Mouse (Mus musculus): Measurements from ENCODE around the gene Cnp.
"Not testable (repeated sequence)": the region's sequence is repeated elsewhere in the genome, so short reads cannot be mapped to it uniquely, and the experiment has no call there.

Gene Cnp

DNA sequence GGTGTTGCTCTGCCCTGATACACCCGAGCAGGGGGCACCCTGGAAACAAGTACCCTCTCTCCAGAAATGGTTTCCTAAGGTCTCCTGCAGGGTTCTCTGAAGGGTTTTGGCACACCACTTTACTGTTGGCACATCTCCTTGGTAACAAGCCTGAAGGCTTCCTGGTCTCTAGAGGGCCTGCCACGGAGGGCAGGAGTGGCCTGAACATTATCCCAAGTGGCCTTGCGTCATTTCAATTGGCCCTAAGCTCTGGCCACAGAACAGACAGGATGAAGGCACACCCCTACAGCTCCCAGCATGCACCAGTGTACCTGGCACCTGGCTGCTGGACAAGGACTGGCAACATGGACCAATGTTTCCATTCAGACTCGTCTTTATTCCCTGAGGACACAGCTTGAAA lies 21.9 kb upstream of the Cnp start:
- no peak for DNase-seq (ENCODE audit: extremely low spot score, low spot score)

DNA sequence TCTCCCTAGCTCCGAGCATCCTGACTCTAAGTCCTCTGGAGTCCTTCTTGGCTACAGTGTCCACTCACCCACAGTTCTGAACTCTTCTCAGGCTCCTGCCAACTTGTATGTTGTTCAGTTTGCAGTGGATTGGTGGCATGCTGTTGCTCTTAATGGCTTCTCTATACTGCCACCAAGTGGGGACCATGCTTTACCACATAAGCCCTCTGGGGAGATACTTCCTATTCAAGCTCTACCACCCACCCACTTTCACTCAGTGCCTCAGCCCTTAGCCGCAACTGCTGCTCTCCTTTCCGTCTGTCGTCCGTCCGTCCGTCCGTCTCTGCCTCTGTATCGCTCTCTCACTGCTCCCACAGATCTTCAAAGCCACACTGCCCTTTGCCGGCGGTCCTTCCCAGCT lies 19.1 kb upstream of the Cnp start:
- peak; percentile 38 for DNase-seq (ENCODE audit: extremely low spot score, low spot score)

DNA sequence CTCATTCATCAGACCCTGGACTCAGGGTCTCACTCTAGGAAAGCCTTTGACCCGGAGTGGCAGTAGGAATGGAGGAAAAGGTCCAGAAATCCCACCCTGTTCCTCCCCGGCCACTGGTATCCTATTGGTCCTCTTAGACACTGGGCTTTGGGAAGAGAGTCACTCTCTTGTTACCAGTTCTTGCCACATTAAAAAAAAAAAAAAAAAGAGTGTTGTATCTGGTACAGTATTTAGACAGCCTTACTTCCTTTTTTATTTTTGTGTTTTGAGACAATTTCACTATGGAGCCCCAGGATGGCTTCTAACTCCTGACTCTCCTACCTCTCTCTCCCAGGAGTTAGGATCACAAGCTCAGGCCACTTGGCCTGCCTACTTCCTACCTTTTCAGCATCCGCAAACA lies 17.1 kb upstream of the Cnp start:
- no peak for DNase-seq (ENCODE audit: extremely low spot score, low spot score)

DNA sequence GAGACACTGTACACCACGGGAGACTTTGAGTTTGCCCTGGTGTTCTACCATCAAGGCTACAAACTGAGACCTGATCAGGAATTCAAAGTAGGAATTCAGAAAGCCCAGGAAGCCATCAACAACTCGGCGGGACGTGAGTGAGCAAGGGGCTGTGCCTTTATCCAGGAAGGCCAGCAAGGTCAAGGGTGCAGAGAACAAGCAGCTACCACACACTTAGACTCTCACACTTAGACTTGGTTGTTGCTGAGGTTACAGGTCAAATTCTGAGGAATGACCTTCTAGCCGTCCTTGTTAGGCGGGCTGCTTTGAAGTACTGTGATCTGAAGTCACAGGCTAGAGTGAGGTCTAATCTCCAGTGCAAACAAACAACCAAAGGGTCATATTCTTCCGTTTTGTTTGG lies 15.2 kb upstream of the Cnp start:
- no peak for DNase-seq (ENCODE audit: extremely low spot score, low spot score)

DNA sequence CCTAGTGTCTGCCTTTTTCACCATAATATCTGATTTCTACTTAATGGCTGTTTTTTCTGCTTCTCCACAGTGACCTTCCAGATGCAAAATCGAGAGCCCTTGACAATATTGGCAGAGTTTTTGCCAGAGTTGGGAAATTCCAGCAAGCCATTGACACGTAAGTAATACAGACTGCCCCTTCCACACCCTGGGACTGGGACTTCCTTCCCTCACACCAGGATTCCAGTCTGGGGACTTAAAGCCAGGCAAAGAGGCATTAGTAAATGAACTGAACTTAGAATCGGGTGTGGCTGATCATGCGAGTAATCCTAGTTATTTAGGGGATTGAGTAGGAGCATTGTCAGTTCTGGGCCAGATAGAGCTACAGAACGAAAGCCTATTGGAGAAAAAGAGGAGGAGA lies 13.0 kb upstream of the Cnp start:
- DNase-seq (ENCODE audit: extremely low spot score, low spot score), result no peak

DNA sequence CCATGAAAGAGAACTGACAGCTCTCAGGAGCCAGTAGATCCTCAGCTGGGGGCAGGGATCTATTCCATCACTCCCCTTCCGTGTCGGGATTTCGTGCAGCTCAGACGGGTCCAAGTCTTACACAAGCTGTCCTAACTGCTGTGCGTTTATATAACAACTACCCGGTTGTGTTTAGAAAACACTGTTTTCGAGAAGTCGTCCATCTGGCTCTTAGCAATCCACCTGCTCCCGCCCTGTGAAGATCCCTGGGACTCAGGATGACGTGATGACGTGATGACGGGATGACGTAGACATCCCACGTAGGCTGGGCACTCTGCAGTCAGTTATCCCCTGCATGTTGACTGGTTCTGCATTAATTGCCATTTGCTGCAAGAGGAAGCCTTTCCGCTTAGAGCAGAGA lies 10.4 kb upstream of the Cnp start:
- DNase-seq (ENCODE audit: extremely low spot score, low spot score), result no peak

DNA sequence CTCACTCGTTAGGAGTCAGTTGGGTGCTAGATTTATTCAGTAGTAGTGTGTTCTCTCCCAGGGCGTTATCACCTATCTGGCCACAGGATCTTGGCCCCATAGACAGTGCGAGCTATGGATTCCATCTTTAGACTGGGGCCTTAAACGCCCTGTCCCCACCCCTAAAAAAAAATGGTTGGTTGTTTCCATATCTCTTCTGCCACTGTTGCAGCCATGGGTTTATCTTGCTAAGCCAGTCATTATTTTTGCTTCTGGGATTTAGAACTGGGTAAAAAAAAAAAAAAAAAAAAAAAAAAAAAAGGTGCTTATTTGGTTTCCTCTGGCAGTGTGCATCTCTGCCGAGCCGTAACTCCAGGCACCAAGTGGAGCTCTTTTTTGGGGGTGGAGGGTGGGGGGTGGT lies 10.0 kb upstream of the Cnp start:
- no peak for DNase-seq (ENCODE audit: extremely low spot score, low spot score)

DNA sequence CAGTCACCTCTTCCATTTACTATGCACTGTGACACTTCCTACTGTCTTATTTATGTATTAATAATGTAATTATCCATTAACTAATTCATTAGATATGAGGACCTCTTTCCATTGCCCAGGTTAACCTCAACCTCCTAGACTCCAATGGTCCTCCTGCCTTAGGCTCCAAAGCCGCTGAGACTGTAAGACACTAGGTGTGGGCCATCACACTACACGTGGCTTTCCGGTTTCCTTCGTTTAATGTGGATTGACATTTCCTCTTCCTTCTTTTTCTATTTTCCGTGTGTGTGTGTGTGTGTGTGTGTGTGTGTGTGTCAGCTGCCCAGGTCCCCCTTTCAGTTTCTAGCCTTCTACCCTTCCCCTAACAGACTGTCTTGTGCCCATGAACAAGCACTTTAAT lies 7.5 kb upstream of the Cnp start:
- no peak for DNase-seq (ENCODE audit: extremely low spot score, low spot score)

DNA sequence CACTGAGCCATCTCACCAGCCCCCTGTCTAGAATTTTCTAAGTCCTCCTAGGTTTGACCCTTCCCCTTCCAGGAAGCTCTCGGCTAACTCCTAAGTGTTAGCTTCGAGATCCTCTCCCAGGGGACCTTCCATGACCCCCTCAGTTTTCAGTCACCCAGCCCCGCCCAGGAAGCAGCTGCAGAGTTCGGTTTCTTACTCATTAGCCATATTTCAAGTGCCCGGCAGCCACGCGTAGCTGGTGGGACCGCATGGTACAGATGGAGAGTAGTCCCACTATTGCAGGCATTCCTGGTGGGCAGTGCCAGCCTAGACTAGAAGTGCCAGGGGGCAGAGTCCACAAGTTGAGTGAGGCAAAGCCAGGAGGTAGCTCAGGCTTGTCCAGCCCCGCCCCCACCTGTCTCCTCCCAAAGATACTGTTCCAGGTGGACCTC lies 6.9 kb upstream of the Cnp start:
- no peak for DNase-seq (ENCODE audit: extremely low spot score, low spot score)

DNA sequence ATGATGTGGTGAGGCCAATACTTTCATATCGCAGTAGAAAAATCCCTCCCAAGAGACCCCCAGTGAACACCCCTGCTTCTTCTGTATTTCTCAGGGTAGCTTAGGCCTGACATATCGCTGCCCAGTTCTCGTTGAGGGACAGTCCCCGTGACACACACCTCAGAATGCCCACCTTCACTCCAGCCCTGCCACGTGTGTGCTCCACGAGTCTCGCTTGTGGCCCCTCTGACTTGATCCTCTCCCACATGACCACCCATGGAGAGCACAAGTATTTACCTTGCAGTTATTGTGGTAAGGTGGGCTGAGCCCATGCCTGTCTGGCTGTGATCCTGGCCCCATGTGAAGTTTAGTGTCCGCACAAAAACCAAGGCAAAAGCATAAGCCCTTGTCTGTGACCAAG lies 6.0 kb upstream of the Cnp start:
- DNase-seq (ENCODE audit: extremely low spot score, low spot score), result no peak

DNA sequence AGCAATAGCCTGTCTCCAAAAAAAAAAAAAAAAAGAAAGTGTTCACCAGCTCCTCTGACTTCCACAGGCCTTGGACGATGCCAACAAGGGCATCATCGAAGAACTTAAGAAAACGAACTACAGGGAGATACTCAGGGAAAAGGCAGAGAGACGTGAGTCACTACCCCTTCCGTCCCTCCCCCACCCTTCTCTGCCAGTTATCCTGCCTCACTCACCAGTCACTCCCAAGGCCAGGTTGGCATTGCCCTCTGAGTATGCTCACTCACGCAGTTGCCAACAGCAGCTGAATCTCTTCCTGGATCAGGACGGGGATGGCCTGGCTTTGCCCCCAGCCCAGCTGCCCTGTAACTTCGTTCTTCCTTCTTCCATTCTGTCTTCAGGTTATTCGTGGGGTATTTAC lies 4.9 kb upstream of the Cnp start:
- DNase-seq (ENCODE audit: extremely low spot score, low spot score), result no peak

DNA sequence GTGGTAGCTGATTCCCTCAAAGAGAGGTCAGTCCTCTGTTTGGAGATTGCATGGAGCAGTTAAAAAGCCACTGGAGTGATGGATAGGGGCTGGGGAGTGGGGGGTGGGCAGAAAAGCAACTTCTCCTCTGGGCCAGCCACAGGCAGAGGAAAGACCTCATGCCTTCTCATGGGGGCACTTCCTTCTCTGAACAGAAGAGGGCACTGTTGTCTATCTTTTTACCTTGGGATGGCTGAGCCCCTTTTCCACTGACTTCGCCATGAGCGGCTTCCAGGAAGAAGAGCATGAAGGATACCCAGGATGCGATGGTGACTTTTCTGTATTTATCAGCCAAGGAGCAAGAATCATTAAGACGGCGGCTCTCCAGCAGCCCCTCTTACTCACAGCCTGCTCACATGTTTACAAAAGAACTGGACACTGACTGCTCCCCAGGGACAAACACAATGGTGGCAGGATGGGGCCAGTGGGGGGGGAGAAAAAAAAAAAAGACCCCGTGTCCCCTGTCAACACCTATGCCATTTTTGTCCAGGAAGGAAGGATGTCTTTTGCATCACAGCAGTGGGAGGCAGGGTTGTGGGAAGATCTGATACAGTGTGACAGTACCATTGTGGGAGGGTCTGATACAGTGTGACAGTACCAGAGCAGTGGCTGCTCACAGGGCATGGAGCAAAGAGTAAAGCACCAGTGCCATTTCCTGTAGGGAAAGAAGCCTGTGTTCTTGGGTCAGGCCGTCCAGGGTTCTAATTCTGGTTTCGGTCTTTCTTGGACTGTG lies 4.1 kb upstream of the Cnp start:
- DNase-seq (ENCODE audit: extremely low spot score, low spot score), result peak; percentile 79

DNA sequence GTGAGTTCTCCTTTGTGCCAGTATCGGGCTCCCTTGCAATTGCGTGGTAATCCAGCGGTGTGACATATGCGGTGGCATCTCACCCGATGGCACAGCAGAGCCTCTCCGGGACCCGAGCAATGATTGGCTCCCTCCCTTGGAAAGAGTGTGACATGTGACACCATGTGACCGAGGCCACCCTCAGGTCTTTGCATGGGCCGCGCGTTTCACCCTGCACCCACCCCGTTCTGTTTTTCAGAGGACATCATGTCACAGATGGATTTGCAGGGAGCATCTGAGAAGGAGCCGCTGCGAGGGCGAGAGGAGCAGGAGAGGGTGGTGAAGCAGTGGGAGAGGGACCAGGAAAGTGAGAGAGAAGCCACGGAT lies 3.5 kb upstream of the Cnp start:
- no peak for DNase-seq (ENCODE audit: extremely low spot score, low spot score)

DNA sequence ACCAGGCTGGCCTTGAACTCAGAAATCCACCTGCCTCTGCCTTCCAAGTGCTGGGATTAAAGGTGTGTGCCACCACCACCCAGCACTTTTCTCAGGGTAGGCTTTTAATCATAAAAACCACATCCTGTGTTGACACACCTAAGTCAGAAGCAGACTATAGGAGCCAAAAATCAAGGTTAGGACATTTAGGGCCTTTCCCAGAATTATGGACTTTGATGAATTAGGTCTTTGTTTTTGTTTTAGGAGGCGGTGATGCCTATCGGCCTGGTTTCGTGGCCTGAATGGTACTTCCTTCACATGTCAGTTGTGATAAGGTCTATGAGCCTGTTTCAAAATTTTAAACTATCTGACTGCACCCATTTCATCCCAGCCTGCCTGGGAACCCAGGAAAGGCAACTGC lies 516 bp upstream of the Cnp start:
- no peak for DNase-seq (ENCODE audit: extremely low spot score, low spot score)

DNA sequence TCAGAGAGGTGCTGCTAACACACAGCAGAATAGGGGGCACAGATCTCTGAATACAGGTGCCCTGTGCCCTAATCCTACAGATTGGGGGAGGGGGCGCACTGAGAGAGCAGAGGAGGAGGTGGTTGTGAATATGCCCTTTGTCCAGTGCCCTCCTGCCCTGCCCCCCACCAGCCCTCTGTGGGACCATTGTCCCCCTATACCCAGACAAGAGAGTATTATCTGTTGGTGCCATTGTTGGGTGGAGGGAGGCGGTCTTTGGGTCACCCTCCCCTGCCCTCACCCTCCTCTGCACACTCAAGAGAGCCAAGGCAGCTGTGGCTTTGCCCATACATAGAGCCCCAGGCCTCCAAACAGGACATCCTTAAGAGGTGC lies 766 bp downstream of the Cnp start:
- no peak for DNase-seq (ENCODE audit: extremely low spot score, low spot score)

DNA sequence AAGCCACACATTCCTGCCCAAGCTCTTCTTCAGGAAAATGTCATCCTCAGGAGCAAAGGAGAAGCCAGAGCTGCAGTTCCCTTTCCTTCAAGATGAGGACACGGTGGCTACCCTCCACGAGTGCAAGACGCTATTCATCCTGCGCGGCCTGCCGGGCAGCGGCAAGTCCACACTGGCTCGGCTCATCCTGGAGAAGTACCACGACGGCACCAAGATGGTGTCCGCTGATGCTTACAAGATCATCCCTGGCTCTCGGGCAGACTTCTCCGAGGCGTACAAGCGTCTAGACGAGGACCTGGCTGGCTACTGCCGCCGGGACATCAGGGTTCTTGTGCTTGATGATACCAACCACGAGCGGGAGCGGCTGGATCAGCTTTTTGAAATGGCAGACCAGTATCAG lies 1.6 kb downstream of the Cnp start:
- DNase-seq (ENCODE audit: extremely low spot score, low spot score), result no peak

DNA sequence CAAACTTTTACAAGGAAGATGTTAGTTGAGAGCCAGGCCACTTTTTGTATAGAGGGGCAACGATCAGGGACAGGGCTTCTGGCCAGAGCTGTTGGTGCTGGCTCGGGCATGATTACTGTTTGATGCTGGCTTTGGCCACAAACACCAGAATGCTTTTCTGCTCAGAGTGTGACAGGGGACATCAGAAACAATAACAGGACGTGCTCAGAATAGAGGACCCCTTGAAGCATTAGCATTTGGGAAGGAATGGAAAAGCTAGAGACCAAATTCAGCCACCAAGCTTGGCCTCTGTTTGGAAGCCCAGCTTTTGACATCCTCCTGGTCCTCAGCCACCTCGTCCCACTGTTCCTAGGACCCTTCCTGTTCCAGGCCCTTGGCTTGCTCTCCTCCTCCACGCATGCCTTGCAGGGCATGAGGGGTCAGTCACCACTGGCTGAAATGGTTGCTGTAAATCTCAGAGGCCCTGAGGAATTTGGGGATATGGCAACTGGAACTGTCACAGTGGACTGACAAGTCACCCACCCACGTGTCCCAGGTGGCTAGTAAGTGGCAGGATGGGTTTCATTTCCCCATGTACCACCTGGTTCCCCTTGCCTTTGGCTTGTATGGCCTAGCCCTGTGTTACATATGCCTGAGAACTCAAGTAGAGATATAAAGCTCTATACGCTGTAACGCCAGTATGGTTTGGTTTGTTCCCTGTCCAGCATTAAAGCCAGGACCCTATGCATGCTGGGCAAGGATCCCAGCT lies 3.3 kb downstream of the Cnp start:
- no peak for DNase-seq (ENCODE audit: extremely low spot score, low spot score)

DNA sequence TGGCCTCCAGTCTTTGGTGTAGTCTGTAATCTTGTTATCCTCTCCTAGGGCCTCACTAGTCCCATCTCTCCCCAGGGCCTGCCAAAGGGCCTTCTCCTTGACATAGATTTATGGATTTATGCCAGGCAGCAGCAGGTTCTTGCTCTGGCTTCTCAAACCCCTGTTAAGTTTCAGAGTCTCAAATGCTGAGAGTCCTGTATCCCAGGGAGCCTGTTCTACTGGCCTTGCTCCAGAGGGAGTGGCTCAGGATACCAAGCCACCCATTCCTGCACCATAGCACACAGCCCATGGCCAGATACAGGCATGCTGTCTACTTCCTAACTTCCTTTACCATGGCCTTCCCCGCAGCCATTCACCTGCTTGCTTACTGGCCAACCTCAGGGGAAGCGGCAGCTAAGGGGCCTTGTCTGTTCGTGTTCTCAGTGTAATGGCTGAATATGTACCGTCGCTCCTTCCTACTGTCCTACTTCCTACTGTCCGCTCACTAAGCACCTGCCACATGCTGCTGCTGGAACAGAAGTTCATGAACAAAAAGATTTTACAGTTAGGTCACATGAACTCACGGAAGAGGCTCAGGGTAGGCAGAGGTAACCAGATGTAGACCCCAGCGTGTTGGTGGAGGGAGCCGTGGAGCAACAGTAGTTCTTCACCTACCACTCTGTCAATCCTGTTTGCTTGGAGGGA lies 4.6 kb downstream of the Cnp start:
- no peak for DNase-seq (ENCODE audit: extremely low spot score, low spot score)

DNA sequence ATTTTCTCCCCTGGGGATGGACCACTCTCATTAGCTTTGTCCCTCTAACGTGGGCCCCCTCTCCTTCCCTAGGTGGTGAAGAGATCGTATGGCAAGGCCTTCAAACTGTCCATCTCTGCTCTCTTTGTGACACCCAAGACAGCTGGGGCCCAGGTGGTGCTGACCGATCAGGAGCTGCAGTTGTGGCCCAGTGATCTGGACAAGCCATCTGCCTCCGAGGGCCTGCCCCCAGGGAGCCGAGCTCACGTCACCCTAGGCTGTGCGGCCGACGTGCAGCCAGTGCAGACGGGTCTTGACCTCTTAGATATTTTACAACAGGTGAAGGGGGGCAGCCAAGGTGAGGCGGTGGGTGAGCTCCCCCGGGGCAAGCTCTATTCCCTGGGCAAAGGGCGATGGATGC lies 5.6 kb downstream of the Cnp start:
- no peak for DNase-seq (ENCODE audit: extremely low spot score, low spot score)

DNA sequence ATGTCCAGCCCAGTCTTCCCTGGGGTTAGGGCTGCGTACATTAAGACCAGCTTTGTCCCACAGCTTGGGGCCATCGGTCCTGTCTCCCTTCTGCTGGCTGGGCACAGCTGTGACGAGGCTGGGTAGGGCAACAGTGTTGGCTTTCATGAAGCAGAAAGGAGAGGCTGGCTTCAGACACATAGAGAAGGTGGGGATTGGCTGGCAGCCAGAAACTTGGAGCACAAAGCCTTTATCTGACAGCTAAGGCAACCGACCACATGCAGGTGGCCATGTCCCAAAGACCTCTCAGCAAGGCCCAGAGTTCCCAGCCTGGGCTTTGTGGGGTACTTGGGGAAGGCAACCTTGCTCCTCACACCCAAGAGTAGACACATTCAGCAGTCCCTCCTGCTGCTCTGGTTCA lies 7.1 kb downstream of the Cnp start:
- no peak for DNase-seq (ENCODE audit: extremely low spot score, low spot score)

DNA sequence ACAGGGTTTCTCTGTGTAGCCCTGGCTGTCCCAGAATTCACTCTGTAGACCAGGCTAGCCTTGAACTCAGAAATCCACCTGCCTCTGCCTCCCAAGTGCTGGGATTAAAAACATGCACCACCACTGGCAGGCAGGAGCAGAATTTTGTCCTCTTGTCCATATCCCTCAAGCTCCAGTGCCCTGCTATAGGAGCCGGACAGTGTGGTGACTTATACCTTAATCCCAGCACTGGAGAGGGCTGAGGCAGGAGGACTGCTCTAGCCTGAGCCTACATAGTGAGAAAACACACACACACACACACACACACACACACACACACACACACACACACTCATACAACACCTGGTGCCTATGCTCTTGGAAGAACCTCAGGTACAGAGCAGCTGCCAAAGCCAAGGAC lies 7.7 kb downstream of the Cnp start:
- DNase-seq (ENCODE audit: extremely low spot score, low spot score), result not testable (repeated sequence)

DNA sequence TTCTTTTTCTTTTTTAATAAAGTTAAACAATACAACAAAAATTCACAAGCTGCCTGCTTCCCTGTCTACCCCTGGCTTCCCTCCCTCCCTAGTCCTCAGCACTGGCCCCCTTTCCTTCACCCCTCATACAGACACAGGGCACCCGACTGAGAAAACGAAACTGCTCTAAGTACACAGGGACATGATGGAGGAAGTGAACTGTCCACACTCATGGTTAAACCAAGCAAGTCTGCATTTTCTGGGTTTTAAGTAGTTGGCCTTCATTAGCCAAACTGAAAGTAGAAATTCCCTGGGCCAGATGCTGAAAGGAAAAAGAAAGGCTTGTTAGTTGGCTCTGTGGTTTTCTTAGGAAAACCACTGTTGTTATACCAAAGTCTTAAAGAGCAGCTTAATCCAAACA lies 8.1 kb downstream of the Cnp start:
- DNase-seq (ENCODE audit: extremely low spot score, low spot score), result no peak

DNA sequence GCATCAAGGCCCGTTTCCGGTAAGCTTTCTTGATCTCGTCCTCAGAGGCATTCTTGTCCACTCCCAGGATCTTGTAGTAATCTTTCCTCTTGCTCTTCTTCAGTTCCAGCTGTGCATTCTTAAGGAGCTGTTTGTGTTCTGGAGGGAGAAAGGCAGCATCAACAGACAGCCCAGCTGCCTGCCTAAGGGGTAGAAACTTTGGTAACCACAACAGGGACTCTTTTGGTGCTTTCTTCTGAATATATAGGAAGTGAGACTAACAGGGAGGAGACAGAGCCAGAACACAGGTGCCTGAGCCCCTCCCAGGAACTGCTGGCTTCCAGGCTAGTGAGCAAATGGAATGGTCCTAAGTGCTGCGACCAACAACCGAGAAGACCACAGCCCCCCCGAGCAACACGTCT lies 9.9 kb downstream of the Cnp start:
- no peak for DNase-seq (ENCODE audit: extremely low spot score, low spot score)

Measured in neural tube, embryonic 10.5 days (tissue).